Mouse (Mus musculus): ENCODE results near the gene Wdr3. TPM values are rescaled to one million over a fixed set of nuclear protein-coding genes. Genes with fewer than 3 reads are reported as not detected.
A peak's percentile ranks its signal among the peaks of the same experiment; 100 is the strongest.

Wdr3 gene
- polyA plus RNA-seq (2012; rRNA removed) (27.6 and 41.8 TPM in 2 replicates), polyA plus RNA-seq (2014; fragmentation: Nextera tagmentation; extraction: Ambion mirVana) (44.0 and 44.4 TPM in 2 replicates)

DNA sequence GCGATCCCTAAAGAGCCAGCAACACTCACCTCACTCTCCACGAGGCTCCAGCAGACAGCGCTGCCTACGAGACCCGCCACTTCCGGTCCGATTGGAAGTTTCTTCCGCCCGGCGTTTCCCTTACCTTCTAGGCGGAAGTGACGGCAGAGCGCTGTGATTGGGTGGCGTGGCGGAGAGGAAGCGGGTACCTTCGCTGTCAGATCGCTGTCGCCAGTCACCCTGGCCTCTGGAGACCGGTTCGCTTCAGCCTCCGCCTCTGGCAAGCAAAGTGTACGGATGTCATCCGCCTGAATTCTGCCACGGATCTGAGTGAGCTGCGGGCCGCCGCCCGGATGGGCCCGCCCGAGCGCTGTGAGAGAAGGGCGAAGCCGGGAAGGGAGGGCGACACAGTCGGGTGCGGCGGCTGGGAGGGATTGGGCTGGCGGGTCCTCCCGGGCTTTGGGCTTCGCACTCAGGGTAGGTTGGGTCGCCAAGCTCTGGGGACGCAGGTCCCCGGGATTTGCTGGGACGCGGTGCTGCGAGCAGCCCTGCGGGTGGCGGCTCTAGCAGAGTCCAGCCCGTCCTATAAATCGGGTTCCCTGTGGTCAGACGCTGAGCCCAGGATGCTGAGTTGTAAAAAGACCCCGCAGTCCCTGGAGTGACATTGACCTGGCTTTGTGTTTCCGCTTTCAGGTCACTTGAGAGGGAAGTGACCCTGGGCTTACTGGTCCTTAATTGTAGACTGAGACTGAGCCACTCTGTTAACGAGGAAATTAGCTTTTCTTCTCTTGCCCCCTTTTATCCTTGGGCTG, at the start of gene Wdr3, which contains the start of gene Gdap2:
Gene Wdr3, minus strand, starts transcription at position 93 of the 791 bp plus-strand sequence.
Gene Gdap2, plus strand, starts transcription at position 67 of the 791 bp plus-strand sequence.
- no peaks in the 10 kb centered on the region for H3K27me3 ChIP-seq (ENCODE audit: control insufficient read depth, insufficient read depth, low read length)
- peaks cover 7% of the 10 kb centered on the region for H3K4me1 ChIP-seq (ENCODE audit: control insufficient read depth, insufficient read depth, low read length)
- H3K4me2 ChIP-seq (replicated peaks; ENCODE audit: low read depth, low read length, severe bottlenecking) = peak within 1 kb of the TSS; percentile 85
- peak within 1 kb of the TSS; percentile 82 for H3K4me3 ChIP-seq (replicated peaks; ENCODE audit: low read length)
- peak; percentile 97 for ATAC-seq (ENCODE audit: low FRiP score, low read depth)
- no peaks in the 10 kb centered on the region for H3K9me3 ChIP-seq (ENCODE audit: control insufficient read depth, low read length)
- DNase-seq (ENCODE audit: low spot score) = peak; percentile 96
- H3K9ac ChIP-seq (ENCODE audit: low read depth, low read length, severe bottlenecking) = peak within 1 kb of the TSS; percentile 82
- WGBS = under 1% methylated on average over 53 of the region's 55 CpGs
- peaks cover 27% of the 10 kb centered on the region for H3K36me3 ChIP-seq (ENCODE audit: control insufficient read depth, insufficient read depth, low read length)
- no peak for TF ChIP-seq POLR2A (IDR thresholded peaks at IDR 0.05; ENCODE audit: borderline replicate concordance, extremely low read depth, insufficient read depth, insufficient read length)
- peak within 1 kb of the TSS; percentile 58 for H3K27ac ChIP-seq (replicated peaks; ENCODE audit: low read depth, low read length)

DNA sequence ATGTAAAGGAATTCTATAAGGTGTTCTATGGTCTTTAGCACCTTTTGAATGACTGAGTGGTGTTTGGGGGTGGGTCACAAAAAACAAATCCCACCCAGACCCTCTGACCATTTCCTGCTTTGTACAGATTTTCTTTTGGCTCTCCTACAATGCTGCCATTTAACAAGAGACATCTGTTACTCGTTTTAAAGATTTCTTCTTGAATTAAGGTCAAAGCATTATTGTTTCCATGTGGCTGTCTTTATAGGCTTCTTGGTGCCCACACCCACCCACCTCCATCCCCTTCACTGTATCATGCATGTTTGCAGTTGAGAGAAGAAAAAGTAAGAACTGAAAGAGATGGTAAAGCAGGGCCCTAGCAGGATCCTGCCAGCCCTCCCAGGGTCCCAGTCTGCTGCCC, 44.8 kb upstream of the Wdr3 start:
- H3K9me3 ChIP-seq (ENCODE audit: control insufficient read depth, low read length) = no peaks in the 10 kb centered on the region
- H3K4me1 ChIP-seq (ENCODE audit: control insufficient read depth, insufficient read depth, low read length) = peaks cover 13% of the 10 kb centered on the region
- H3K9ac ChIP-seq (ENCODE audit: low read depth, low read length, severe bottlenecking) = no peak overlapping the region
- H3K36me3 ChIP-seq (ENCODE audit: control insufficient read depth, insufficient read depth, low read length) = peaks cover 27% of the 10 kb centered on the region
- no peak overlapping the region for H3K27ac ChIP-seq (replicated peaks; ENCODE audit: low read depth, low read length)
- ATAC-seq (ENCODE audit: low FRiP score, low read depth) (peak; percentile 57; the same call in 1 of the 2 replicates), DNase-seq (ENCODE audit: low spot score) (peak; percentile 55)
- TF ChIP-seq POLR2A (IDR thresholded peaks at IDR 0.05; ENCODE audit: borderline replicate concordance, extremely low read depth, insufficient read depth, insufficient read length) = no peak
- H3K4me3 ChIP-seq (replicated peaks; ENCODE audit: low read length) = no peak overlapping the region
- H3K4me2 ChIP-seq (replicated peaks; ENCODE audit: low read depth, low read length, severe bottlenecking) = no peak overlapping the region
- WGBS = 16% methylated on average over 1 of the region's 1 CpGs
- H3K27me3 ChIP-seq (ENCODE audit: control insufficient read depth, insufficient read depth, low read length) = no peaks in the 10 kb centered on the region

GRCm38 (mm10) chr3:100201554-100201953, 39.3 kb upstream of the Wdr3 start:
- Histone ChIP-seq H3K36me3 (ENCODE audit: control insufficient read depth, insufficient read depth, low read length) (peaks cover 48% of the 10 kb centered on the region), H3K9me3 (ENCODE audit: control insufficient read depth, low read length) (no peaks in the 10 kb centered on the region), H3K4me1 (ENCODE audit: control insufficient read depth, insufficient read depth, low read length) (peaks cover 3% of the 10 kb centered on the region; the same call in 1 of the 2 replicates), H3K27ac (replicated peaks; ENCODE audit: low read depth, low read length) (no peak overlapping the region), H3K4me3 (replicated peaks; ENCODE audit: low read length) (no peak overlapping the region), H3K27me3 (ENCODE audit: control insufficient read depth, insufficient read depth, low read length) (no peaks in the 10 kb centered on the region), H3K4me2 (replicated peaks; ENCODE audit: low read depth, low read length, severe bottlenecking) (no peak overlapping the region), H3K9ac (ENCODE audit: low read depth, low read length, severe bottlenecking) (no peak overlapping the region)
- no peak for DNase-seq (ENCODE audit: low spot score)
- no peak for ATAC-seq (ENCODE audit: low FRiP score, low read depth)
- no peak for TF ChIP-seq POLR2A (IDR thresholded peaks at IDR 0.05; ENCODE audit: borderline replicate concordance, extremely low read depth, insufficient read depth, insufficient read length)
- WGBS = 91% methylated on average over 7 of the region's 7 CpGs

- no peak overlapping the region for H3K4me2 ChIP-seq (replicated peaks; ENCODE audit: low read depth, low read length, severe bottlenecking)
Measured at GRCm38 (mm10) chr3:100194210-100194609, 32.0 kb upstream of the Wdr3 start.

DNA sequence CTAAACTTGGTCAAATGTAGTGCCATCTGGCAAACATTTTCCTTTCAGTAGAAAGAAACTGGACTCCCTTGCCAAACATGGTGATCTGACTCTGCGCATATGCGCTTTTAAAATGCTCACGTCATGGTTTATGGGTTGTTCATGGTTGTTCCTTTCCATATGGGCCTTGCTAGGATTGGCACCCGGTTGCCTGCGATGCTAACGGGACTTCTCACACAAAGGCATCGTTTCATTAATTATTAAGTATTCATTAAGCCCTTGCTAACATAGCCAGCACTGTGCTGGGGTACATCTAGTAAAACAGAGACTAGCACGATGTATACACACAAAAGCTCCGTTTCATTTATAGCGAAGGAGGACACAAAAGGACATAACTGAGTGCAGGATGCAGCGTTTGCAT, 27.7 kb upstream of the Wdr3 start:
- no peak for TF ChIP-seq POLR2A (IDR thresholded peaks at IDR 0.05; ENCODE audit: borderline replicate concordance, extremely low read depth, insufficient read depth, insufficient read length)
- Histone ChIP-seq H3K27me3 (ENCODE audit: control insufficient read depth, insufficient read depth, low read length) (no peaks in the 10 kb centered on the region), H3K9ac (ENCODE audit: low read depth, low read length, severe bottlenecking) (no peak overlapping the region), H3K4me3 (replicated peaks; ENCODE audit: low read length) (no peak overlapping the region), H3K9me3 (ENCODE audit: control insufficient read depth, low read length) (no peaks in the 10 kb centered on the region), H3K4me2 (replicated peaks; ENCODE audit: low read depth, low read length, severe bottlenecking) (no peak overlapping the region), H3K27ac (replicated peaks; ENCODE audit: low read depth, low read length) (no peak overlapping the region), H3K4me1 (ENCODE audit: control insufficient read depth, insufficient read depth, low read length) (no peaks in the 10 kb centered on the region), H3K36me3 (ENCODE audit: control insufficient read depth, insufficient read depth, low read length) (peaks cover 27% of the 10 kb centered on the region)
- WGBS = 65% methylated on average over 11 of the region's 11 CpGs
- no peak for DNase-seq (ENCODE audit: low spot score)
- no peak for ATAC-seq (ENCODE audit: low FRiP score, low read depth)

More at GRCm38 (mm10) chr3:100194210-100194609, 32.0 kb upstream of the Wdr3 start:
- Histone ChIP-seq H3K36me3 (ENCODE audit: control insufficient read depth, insufficient read depth, low read length) (peaks cover 39% of the 10 kb centered on the region), H3K4me3 (replicated peaks; ENCODE audit: low read length) (no peak overlapping the region), H3K4me1 (ENCODE audit: control insufficient read depth, insufficient read depth, low read length) (no peaks in the 10 kb centered on the region), H3K9me3 (ENCODE audit: control insufficient read depth, low read length) (no peaks in the 10 kb centered on the region), H3K27me3 (ENCODE audit: control insufficient read depth, insufficient read depth, low read length) (no peaks in the 10 kb centered on the region), H3K9ac (ENCODE audit: low read depth, low read length, severe bottlenecking) (no peak overlapping the region), H3K27ac (replicated peaks; ENCODE audit: low read depth, low read length) (no peak overlapping the region)
- 42% methylated on average over 5 of the region's 5 CpGs for WGBS
- ATAC-seq (ENCODE audit: low FRiP score, low read depth) (no peak), DNase-seq (ENCODE audit: low spot score) (no peak)
- TF ChIP-seq POLR2A (IDR thresholded peaks at IDR 0.05; ENCODE audit: borderline replicate concordance, extremely low read depth, insufficient read depth, insufficient read length) = no peak

All from limb, embryonic 14.5 days (tissue).